Mouse (Mus musculus) gastrocnemius, postnatal 36 days (tissue): ENCODE data around the gene Dnaic1. TPM values are rescaled to one million over a fixed set of nuclear protein-coding genes. Genes with fewer than 3 reads are reported as not detected.

ENCODE experiments used
- DNase-seq, 2 experiments: peaks; one replicate each; pipeline ENCODE4 v3.0.0; 2022
- intact Hi-C: fragments of 180-260 bp; cut with DNase I; formaldehyde crosslinking; loops from one replicate; pipeline ENCODE4 v1.15.1; 2025
- long read RNA-seq, 2 experiments: library from polyadenylated mRNA; stranded (forward); transcript quantifications; one replicate each; pipeline ENCODE4 v2.0.0; 2021
- total RNA-seq, 2 experiments: library from RNA; stranded (reverse); gene quantifications; 2 replicates each; pipeline ENCODE4 v1.2.3; 2021

Gene Dnaic1
- not detected for total RNA-seq
- long read RNA-seq, experiment 1: 0 reads
- long read RNA-seq, experiment 2: 0 reads

GRCm38 (mm10) chr4:41569411-41569885 lies at the start of gene Dnaic1, which contains the start of gene Fam219a:
Gene Dnaic1, plus strand, starts transcription at chr4:41569775.
Gene Fam219a, minus strand, starts transcription at chr4:41569538.
- intact Hi-C loops: no loop called here

GRCm38 (mm10) chr4:41520641-41521040 lies 48.9 kb upstream of the Dnaic1 start:
- no peak for DNase-seq
- intact Hi-C loops: loop anchor here (5.0 to 10.0 kb wide), 3 partner anchors 94 to 187 kb away; no protein-coding TSS in a partner anchor

More at GRCm38 (mm10) chr4:41569411-41569885, at the start of gene Dnaic1, which contains the start of gene Fam219a:
- peak; percentile 94 to 98 for DNase-seq

- intact Hi-C loops: loop anchor here (5.0 to 10.0 kb wide), 3 partner anchors 93 to 185 kb away; no protein-coding TSS in a partner anchor
- no peak for DNase-seq
Measured at GRCm38 (mm10) chr4:41522136-41522535, 47.4 kb upstream of the Dnaic1 start.

DNA sequence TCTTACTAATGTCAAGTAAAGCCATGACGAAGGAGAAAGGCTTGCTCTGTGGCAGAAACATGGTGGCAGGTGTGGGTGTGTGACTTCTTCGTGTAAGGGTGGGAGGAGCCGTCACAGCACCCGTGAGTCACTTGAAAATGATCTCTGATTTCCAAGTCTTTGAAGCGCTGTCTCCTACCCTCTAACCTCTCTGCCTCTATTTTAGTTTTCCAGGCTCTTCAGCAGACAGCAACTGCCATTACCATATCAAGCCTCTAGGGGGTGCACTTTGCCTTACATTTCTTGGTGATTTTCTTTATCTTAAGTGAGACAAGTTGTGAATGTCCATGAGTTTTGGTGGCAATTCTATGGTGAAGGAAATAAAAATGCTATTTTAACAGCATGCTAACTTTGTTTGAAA lies 46.8 kb upstream of the Dnaic1 start:
- DNase-seq: no peak
- intact Hi-C loops: loop anchor here (5.0 to 10.0 kb wide), 3 partner anchors 92 to 185 kb away; no protein-coding TSS in a partner anchor

DNA sequence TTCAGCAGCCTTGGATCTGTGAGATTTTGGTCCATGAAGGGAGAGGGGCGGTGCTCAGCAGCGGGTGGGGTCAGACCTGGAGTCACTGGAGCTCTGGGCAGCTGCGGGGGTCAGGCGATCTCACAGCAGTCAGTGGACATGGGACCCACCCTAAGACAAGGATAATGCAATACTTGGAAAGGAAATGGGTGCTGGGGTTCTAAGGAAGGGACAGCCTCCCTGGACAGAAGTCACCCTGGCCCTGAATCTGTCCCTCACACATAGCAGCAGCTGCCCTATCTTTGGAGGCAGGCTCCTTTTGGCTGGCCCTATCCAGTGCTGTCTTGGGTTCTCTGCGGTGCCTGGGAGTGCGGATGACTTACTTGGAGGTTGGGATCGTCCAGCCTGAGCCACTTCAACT lies 45.7 kb upstream of the Dnaic1 start:
- intact Hi-C loops: loop anchor here (5.0 to 10.0 kb wide), 3 partner anchors 91 to 183 kb away; no protein-coding TSS in a partner anchor

GRCm38 (mm10) chr4:41524829-41525228 lies 44.7 kb upstream of the Dnaic1 start:
- intact Hi-C loops: loop anchor here (5.0 to 10.0 kb wide), 3 partner anchors 90 to 182 kb away; no protein-coding TSS in a partner anchor
- DNase-seq: no peak

More for the DNA sequence above, 45.7 kb upstream of the Dnaic1 start:
- DNase-seq: no peak

GRCm38 (mm10) chr4:41526553-41526952 lies 43.0 kb upstream of the Dnaic1 start:
- intact Hi-C loops: loop anchor here (10.0 kb wide), 1 partner anchor 88 kb away; no protein-coding TSS in a partner anchor
- DNase-seq: no peak

DNA sequence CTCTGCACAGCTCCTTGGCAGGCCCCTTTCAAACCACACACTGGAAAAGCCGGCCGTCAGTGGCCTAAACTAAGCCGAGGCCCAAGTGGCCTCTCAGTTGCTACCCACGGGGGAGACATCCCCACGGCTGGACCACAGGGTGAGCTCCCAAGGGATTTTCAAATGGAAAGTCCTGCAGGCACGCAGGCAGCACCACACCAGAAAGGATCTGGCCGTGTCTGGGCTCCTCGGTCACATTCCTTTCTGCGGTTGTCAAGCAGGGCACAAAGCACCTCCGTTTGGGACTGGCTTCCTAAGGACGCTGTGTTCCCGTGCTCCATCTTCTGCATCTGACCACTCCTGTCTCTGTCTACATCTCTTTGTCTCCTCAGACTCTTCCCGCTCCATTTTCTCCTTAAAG lies 42.5 kb upstream of the Dnaic1 start:
- DNase-seq: no peak
- intact Hi-C loops: loop anchor here (10.0 kb wide), 1 partner anchor 88 kb away; no protein-coding TSS in a partner anchor

DNA sequence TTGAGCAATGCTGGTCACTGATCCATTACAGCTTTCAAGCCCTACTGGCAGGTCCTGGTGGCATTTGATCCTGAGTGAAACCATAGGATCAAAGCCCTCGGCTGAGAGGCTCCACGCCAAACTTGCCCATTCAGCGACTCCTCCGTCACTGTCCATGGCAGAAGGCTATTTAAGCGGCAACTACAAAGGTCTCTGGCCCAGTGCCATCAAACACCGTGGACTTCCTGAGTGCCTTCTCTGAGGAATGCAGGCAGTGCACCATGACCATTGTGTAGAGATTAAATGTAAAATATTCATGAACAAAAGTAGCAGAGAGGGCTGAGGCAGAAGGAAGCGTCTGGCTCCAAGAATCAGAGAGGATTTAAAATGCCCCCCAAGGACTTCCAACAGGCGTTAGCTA lies 41.6 kb upstream of the Dnaic1 start:
- peak; percentile 40 to 56 for DNase-seq

GRCm38 (mm10) chr4:41532420-41532819 lies 37.2 kb upstream of the Dnaic1 start:
- DNase-seq: no peak

More for the DNA sequence above, 41.6 kb upstream of the Dnaic1 start:
- intact Hi-C loops: loop anchor here (10.0 kb wide), 1 partner anchor 87 kb away; no protein-coding TSS in a partner anchor

DNA sequence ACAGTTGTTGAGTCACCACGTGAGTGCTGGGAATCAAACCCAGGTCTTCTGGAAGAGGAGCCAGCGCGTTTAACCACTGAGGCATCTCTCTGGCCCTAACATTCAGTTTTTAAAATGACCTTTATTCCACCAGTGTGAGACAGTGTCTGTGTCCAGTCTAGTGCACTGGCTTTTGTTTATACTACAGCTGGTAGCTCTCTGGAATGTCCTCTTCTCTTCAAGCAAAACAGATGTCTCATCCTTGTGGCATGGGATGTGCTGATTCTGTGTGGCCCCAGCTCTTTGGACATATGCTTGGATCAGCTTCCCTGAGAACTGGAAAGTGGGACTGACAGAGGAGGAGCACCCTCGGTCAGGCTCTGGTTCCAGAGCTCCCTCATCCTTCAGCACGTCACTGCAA lies 34.7 kb upstream of the Dnaic1 start:
- intact Hi-C loops: no loop called here
- DNase-seq: no peak

More at GRCm38 (mm10) chr4:41532420-41532819, 37.2 kb upstream of the Dnaic1 start:
- intact Hi-C loops: no loop called here

DNA sequence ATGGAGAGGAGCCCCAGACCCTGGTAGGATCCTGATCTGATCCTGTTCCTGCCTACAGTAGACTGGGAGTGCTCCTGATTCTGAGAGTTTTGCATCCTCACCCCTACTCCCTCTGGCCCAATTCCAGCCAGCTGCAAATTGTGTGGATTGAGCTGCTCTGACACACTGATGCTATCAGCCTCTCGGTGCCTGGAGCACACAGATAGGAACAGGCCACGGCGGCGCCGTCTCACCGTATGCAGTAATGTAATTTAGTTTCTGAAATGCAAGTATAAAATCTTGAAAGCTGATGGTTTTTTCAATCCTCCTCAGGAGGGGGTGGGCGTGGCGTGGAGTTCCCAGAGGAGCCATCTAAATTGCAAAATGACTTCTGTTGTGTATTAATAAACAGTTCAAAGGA lies 27.4 kb upstream of the Dnaic1 start:
- intact Hi-C loops: no loop called here
- DNase-seq: no peak

GRCm38 (mm10) chr4:41545985-41546384 lies 23.6 kb upstream of the Dnaic1 start:
- DNase-seq: no peak
- intact Hi-C loops: no loop called here

DNA sequence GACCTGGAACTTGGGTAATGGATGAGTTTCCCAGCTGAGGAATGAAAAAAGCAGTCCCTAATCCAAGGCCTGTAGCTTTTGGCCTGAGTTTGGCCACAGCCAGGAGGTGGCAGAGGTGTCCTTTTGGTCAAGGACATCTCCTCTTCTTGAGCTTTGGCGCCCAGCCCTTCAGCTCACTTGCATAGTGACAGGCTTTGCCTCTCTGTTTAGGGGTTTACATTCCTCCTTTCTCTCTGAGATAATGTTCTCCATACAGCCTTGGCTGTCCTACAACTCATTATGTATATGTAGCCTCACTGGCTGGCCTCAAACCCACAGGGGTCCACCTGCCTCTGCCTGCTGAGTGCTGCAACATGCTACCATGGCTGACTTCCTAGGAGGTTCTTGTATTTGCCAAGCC lies 22.5 kb upstream of the Dnaic1 start:
- intact Hi-C loops: no loop called here
- no peak for DNase-seq

DNA sequence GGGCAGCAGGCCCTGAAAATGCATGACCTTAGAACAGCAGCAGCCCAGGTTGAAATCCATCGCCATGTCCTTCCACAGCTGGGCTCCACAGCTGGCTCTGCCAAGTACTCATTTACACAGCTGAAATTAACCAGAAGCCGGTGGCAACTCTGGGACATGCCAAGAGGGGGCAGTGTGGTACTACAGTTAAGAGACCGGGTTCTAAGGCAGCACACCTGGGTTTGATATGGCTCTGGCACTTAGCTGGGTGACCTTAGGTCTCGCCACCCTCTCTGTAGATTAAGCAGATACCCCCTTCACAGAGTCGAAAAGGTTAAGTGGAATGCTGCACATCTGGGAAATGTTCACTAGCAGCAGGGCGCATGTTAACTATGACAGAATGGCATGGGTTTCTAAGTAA lies 17.0 kb upstream of the Dnaic1 start:
- peak; percentile 60 to 78 for DNase-seq
- intact Hi-C loops: loop anchor here (2.0 to 5.0 kb wide), 3 partner anchors 62 to 155 kb away; no protein-coding TSS in a partner anchor

DNA sequence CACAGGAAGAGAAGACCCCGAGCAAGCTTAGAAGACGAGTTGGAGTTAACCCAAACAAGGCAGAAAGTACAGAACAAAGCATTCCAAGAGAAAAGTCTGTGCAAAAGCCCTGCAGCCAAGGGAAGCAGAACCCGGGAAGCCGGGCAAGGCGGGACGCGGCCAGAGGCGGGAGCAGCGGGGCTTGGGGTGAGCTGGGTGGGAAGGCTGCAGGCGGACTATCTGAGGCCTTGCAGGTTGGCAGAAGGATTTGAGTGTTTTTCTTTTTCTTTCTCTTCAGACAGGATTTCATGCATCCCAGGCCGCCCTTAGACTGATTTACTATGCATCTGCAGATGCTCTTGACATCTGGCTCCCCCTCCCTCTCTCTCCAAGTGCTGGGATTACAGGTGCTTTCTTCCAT lies 16.5 kb upstream of the Dnaic1 start:
- DNase-seq: no peak
- intact Hi-C loops: loop anchor here (2.0 to 5.0 kb wide), 3 partner anchors 62 to 154 kb away; no protein-coding TSS in a partner anchor

DNA sequence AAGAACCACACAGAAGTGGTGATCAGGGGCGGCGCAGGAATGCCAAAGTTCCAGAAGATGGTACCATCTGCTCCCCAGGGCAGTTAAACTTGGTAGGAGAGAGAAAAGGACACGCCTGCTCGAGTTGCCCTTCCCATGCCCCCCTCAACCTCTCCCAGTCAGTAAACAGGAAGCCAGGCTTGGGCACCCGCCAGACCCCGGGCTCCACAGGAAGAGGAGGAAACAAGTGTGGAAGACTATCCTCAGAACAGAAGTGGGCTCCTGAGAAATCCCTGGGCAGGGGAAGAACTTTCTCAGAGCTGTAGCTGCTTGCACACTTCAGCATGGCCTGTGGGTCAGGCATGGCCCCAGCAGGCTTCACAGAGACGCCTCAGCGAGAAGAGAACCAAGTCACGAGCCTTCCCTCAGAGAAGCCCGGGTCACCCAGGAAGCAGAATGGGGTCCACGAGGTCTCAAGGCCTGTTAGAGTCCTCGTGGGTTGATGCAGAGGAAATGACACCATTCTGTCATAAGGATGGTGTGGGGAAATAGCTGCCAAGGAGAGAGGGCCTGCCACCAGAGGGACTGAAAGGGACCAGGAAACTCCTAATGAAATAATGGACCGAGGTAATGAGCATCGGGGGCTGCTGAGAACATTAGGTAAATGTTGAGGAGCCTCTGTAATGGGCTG lies 14.4 kb upstream of the Dnaic1 start:
- intact Hi-C loops: loop anchor here (5.0 kb wide), 1 partner anchor 152 kb away; no protein-coding TSS in a partner anchor

DNA sequence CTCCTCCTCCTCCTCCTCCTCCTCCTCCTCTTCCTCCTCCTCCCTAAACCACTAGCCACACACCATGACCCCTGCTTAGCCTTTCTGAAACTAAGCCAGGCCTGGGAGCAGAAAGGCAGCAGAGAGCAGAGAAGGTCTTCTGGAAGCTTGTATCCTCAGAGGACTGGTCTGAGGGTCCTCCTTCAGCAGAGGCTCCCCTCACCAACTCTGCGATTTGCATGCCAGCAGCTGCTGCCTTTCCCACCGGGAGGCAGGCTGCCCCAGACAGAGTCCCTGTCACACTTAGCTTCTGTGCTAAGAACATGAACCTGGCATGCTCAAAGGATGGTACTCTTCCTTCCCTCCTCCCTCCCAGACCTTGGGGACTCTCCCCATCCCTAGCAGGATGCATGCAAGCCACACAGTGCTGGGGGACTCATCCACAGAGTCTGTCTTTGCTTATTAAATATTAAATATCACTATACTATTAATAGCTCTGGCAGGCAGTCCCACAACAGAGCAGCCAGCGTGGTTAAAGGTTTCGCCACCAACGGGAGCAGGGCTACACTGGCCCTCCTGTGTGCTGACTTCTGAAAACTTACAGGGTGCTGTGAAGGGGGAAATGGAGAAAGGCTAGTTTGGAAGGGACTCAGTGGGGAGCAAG lies 13.1 kb upstream of the Dnaic1 start:
- intact Hi-C loops: no loop called here
- no peak for DNase-seq

More for the DNA sequence above, 14.4 kb upstream of the Dnaic1 start:
- DNase-seq: peak; percentile 58 to 76

DNA sequence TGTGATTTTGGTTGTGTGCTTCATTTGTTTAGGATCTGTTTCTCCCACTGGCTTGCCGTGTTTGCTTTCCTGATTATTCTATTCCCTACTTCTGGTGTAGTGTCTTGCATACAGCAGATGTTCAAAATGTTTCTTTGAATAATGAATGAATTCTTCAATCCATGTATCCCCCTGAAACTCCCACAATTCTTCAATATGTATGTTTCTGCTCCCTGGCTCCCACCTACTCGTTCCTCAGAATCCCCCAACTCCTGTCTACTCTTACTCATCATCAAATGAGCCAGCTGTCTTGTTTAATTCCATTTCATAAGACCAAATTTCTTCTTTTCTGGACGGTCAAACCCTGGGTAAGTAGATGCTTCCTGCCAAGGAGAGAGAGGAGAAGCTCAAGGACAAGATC lies 12.5 kb upstream of the Dnaic1 start:
- intact Hi-C loops: no loop called here
- DNase-seq: no peak

DNA sequence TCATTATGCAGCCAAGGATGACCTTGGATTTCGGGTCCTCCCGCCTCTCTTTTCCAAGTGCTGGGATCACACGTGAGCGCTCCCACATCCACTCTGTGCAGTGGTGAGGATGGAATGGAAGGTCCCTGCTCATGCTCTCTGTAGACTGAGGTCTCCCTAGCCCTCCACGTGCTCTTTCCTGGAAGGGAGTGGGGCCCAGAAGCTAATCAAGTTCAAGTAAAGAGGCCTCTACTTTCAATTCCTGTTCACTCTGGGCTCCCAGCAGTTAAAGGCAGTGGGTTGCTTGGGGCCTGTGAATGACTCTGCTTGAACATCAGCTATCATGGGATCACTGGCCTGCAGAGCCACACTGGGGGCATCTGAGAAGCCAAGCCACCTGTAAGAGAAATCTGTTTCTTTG lies 6.3 kb upstream of the Dnaic1 start:
- DNase-seq: no peak
- intact Hi-C loops: no loop called here

- intact Hi-C loops: no loop called here
- no peak for DNase-seq
Measured at GRCm38 (mm10) chr4:41566123-41566522, 3.5 kb upstream of the Dnaic1 start.
